Mouse (Mus musculus) G1E-ER4 (cell line): ENCODE measurements around the gene Myh11. TPM values are rescaled to one million over a fixed set of nuclear protein-coding genes. Genes with fewer than 3 reads are reported as not detected.

Experiments
- GATA1 ChIP-seq: IDR thresholded peaks from one replicate; pipeline ENCODE4 v1.8.0; 2012; ENCODE audit warnings: low read length, inconsistent platforms
- polyA plus RNA-seq: library from polyadenylated mRNA; stranded (reverse); fragments of >175 nt; gene quantifications from 2 replicates; pipeline ENCODE4 v1.2.3, GENCODE M21; 2012

Myh11 gene
- polyA plus RNA-seq, 1 experiment = not detected

- no peak for TF ChIP-seq GATA1
Observed at GRCm38 (mm10) chr16:14297137-14297536, 6.0 kb upstream of the Myh11 start.

- no peak for TF ChIP-seq GATA1
Observed at GRCm38 (mm10) chr16:14296544-14297124, 5.5 kb upstream of the Myh11 start.

GRCm38 (mm10) chr16:14295291-14295690 lies 4.1 kb upstream of the Myh11 start:
- no peak for TF ChIP-seq GATA1

GRCm38 (mm10) chr16:14292205-14293199 lies 1.3 kb upstream of the Myh11 start:
- TF ChIP-seq GATA1 = no peak

- no peak for TF ChIP-seq GATA1
Observed at GRCm38 (mm10) chr16:14272374-14272965, 18.7 kb downstream of the Myh11 start.

GRCm38 (mm10) chr16:14265203-14265920 lies 25.8 kb downstream of the Myh11 start:
- TF ChIP-seq GATA1 = no peak

GRCm38 (mm10) chr16:14264504-14264903 lies 26.7 kb downstream of the Myh11 start:
- TF ChIP-seq GATA1 = no peak

GRCm38 (mm10) chr16:14263241-14263640 lies 27.9 kb downstream of the Myh11 start:
- TF ChIP-seq GATA1 = no peak

GRCm38 (mm10) chr16:14262410-14262809 lies 28.8 kb downstream of the Myh11 start:
- no peak for TF ChIP-seq GATA1

GRCm38 (mm10) chr16:14258856-14259255 lies 32.3 kb downstream of the Myh11 start:
- no peak for TF ChIP-seq GATA1

- no peak for TF ChIP-seq GATA1
Observed at GRCm38 (mm10) chr16:14253586-14253985, 37.6 kb downstream of the Myh11 start.

GRCm38 (mm10) chr16:14252877-14253276 lies 38.3 kb downstream of the Myh11 start:
- TF ChIP-seq GATA1 = no peak

- TF ChIP-seq GATA1 = no peak
Observed at GRCm38 (mm10) chr16:14249913-14250312, 41.3 kb downstream of the Myh11 start.

- TF ChIP-seq GATA1 = no peak
Observed at GRCm38 (mm10) chr16:14242553-14242952, 48.6 kb downstream of the Myh11 start.

GRCm38 (mm10) chr16:14242059-14242458 lies 49.1 kb downstream of the Myh11 start:
- no peak for TF ChIP-seq GATA1
